Mouse (Mus musculus): ENCODE measurements around the gene Afg3l1.
"Not testable (repeated sequence)": the region's sequence is repeated elsewhere in the genome, so short reads cannot be mapped to it uniquely, and the experiment has no call there.

Gene Afg3l1

DNA sequence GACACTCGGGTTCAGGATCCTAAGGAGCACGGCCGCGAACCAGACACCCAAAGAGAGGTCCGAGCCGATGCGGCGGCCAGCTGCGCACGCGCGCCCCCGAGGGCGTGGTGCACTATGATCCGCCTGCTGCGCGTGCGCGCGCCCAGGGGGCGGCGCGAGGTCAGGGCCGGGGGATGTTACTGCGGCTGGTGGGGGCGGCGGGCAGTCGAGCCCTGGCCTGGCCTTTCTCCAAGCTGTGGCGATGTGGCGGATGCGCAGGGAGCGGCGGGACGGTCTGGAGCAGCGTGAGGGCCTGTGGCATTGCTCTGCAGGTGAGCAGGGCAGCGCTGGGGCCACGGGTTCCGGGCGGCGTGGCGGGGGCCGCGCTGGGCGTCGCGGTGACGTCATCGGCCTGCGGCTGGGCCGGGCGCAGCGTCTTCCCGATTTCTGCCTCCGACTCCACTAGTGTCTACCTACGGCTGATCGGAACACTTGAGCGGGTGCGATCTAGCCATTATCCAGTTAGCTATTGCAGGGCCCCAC lies at the start of gene Afg3l1:
TSS of gene Afg3l1 (plus strand) at position 167 of the 522 bp plus-strand sequence.
- peak; percentile 86 for DNase-seq (ENCODE audit: low read depth, low spot score)

DNA sequence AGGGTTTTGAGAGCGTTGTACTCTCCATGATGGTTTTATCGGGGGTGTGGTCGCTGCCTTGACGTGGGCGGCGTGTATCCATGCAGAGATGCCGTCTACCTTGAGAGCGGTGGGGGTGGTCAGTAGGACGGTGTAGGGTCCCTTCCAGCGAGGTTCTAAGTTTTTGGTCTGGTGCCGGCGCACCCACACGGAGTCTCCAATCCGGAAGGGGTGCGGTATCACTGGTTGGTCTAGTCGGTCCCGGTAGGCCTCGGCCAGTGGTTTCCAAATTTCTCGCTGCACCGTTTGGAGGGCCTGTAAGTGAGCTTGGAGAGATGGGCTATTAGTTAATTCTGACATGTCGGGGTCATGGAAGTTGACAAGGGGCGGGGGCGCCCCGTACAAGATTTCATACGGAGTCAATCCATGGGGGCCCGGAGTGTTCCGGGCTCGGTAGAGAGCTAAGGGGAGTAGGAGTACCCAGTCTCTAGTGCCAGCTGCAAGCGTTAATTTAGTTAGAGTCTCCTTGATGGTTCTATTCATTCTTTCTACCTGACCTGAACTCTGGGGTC lies 49.3 kb upstream of the Afg3l1 start:
- peak; percentile 64 for DNase-seq (ENCODE audit: low read depth, low spot score)

DNA sequence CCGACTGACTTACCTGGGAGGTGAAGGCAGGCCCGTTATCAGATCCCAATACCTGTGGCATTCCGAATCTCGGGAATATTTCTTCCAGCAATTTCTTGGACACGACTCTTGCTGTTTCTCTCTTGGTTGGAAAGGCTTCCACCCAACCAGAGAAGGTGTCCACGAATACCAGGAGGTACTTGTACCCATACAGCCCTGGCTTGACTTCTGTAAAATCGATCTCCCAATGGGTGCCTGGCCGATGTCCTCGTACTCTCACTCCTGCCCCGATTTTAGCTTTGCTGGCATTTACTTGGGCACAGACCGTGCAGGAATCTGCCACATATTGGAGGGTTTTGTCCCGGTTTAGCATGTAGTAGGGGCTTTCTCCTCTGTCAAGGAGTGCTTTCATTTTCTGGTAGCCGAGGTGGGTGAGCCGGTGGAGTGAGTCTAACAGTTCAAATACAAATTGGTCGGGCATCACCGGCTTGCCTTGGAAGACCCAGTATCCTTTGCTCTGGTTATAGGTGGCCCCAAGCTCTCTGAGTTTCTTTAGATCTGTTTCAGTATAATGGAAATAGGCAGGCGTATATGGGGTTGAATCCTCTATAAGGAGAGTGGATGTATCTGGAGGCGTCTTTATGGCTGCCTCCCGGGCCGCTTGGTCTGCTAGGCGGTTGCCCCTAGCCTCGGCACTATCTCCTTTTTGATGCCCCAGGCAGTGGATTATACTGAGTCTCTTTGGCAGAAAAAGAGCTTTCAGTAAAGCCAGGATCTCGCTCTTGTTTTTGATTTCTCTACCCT lies 48.6 kb upstream of the Afg3l1 start:
- DNase-seq (ENCODE audit: low read depth, low spot score): peak; percentile 60

DNA sequence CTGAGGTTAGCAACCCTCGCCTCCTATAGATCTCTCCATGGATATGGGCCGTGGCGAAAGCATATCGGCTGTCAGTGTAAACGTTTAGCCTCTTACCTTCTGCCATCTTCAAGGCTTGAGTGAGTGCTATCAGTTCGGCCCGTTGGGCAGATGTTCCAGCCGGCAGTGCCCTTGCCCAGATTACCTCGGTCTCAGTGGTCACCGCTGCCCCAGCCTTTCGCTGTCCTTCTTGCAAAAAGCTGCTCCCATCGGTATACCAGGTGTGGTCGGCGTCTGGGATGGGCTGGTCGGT lies 48.0 kb upstream of the Afg3l1 start:
- DNase-seq (ENCODE audit: low read depth, low spot score): not testable (repeated sequence)

DNA sequence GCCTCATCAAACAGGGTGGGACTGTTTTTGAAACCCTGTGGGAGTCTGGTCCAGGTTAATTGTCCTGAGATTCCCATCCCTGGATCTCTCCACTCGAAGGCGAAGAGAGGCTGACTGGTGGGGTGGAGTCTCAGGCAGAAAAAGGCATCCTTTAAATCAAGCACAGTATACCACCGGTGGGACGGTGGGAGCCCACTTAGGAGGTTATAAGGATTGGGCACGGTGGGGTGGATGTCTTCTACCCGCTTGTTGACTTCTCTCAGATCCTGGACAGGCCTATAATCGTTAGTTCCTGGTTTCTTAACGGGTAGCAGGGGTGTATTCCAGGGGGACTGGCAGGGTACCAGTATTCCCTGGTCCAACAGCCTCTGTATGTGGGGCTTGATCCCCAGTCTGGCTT lies 46.8 kb upstream of the Afg3l1 start:
- DNase-seq (ENCODE audit: low read depth, low spot score): not testable (repeated sequence)

DNA sequence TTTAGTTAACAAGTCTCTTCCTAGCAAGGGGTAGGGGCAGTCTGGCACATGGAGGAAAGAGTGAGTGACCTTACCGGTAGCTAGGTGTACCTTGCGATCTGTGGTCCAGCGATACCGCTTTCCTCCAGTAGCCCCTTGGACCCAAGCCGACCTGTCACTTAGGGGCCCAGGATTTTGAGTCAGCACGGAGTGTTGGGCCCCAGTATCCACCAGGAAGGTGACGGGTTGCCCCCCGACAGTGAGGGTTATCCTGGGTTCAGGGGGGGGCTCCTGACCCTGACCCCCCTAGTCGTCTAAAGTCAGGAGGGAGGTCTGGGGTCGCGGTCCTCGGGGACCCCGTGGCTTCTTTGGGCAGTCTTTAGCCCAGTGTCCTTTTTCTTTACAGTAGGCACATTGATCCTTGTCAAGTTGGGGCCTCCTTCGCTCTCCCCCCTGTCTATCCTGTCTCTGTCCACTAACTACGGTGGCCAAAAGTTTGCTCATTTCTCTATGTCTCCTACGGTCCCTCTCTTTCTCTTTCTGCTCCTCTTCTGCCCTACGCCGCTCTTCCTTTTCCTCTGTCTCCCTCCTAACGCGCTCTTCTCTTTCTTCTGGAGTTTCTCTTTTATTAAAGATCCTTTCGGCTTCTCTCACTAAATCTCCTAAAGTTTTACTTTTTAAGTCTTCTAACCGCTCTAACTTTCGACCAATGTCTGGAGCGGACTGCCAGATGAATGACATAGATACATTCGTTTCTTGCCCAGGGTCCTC lies 45.9 kb upstream of the Afg3l1 start:
- DNase-seq (ENCODE audit: low read depth, low spot score): no peak

DNA sequence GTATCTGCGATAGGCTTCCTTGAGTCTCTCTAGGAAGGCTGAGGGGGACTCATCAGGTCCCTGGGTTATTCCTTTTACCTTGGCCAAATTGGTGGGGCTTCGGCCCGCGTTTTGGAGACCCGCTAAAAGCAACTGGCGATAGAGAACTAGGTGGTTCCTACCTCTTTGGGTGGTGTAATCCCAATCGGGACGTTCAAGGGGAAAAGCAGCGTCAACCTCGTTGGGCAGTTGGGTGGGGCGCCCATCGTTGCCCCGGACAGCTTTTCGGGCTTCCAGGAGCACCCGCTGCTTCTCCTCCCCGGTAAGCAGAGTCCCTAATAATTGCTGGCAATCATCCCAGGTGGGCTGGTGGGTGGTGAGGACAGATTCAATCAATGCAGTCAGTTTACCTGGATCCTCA lies 45.3 kb upstream of the Afg3l1 start:
- peak; percentile 63 for DNase-seq (ENCODE audit: low read depth, low spot score)

DNA sequence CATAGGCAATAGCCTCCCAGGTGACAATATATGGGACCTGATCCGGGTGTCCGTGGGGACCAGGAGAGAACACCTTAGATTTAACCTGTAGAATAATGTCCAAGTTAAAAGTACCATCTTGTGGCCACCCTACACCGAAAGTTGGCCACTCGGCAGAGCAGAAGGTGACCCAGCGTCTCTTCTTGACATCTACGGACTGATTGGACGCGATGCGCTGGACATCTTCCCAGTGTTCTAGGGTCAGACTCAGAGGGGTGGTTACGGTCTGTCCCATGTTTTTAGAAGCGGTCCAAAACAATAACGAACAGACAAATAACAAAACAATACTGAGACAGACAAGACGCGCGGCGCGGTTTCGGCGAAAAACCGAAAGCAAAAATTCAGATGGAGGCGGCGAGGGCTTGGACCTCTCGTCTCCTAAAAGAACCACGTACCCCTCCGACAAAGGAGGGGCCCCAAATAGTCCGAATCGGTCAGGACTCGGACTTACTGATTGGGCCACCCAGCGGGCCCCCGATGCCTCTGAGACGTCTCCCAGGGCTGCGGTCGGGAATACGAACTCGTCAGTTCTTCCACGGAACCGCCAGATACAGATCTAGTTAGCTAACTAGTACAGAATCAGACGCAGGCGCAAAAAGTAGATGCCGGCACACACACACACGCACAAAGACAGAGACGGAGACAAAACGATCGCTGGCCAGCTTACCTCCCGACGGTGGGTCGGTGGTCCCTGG lies 44.3 kb upstream of the Afg3l1 start:
- peak; percentile 58 for DNase-seq (ENCODE audit: low read depth, low spot score)

DNA sequence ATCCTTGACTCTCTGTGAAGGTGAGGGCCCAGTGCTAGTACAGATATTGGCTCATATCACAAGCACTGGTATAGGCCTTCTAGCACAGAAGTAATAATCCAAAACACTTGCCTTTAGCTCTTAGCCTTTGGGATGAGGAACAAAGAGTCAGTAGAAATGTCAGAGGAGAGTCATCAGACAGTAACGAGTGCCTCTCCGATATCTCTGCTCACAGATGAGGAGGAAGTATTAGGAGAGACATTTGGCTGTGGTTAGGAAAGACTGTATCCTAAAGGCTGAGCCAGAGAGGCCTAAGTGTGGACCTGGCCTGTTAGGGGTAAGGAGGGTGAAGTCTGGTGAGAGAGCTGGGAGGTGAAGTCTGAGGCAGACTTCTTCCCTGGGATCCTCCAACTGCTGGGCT lies 35.9 kb upstream of the Afg3l1 start:
- no peak for DNase-seq (ENCODE audit: low read depth, low spot score)

DNA sequence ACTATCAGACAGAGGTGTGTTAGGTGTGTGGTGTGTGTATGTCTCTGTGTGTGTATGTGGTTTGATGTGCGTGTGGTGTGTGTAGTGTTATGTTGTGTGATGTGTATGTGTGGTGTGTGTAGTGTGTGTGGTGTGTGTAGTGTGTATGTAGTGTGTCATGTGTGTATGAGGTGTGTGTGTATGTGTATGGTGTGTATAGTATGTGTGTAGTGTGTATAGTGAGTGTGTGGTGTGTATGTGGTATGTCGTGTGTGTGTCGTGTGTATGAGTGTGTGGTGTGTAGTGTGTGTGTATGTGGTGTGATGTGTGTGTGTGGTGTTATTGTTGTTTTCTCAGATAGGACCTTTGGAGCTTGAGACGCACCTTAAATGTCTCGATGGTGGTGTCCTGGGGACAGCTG lies 35.4 kb upstream of the Afg3l1 start:
- DNase-seq (ENCODE audit: low read depth, low spot score): no peak

DNA sequence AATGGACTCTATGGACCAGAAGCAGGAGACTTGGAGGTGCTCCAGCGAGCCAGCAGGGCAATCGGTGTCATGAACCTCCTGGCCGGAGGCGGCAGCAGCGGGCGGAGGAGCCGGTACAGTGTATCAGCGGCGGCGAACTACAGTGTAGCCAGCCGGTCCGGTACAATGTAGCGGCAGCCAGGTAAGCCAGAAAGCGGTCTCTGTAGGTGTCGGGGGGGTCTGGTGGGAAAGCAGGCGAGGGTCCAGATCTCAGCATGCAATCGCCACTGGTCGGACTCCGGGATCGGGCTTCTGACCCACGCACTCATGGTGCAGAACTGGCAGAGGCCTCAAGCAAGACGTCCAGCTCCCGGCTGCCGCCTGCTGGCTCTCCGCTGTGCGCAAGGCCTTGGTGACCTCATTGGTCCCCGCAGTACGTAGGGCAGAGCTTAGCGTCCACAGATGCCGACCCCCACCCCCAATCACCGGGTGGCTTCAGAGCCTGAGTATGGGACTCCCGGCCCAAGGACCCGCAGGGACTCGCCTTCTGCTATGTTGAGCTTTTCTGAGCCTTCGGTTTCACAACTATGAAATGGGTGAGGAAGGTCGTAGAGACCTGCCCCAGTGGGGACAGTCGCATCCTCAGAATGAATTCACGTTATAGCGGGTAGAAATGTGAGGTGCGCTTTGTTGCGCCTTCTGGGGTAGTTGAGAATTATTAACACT lies 34.7 kb upstream of the Afg3l1 start:
- DNase-seq (ENCODE audit: low read depth, low spot score): peak; percentile 91

DNA sequence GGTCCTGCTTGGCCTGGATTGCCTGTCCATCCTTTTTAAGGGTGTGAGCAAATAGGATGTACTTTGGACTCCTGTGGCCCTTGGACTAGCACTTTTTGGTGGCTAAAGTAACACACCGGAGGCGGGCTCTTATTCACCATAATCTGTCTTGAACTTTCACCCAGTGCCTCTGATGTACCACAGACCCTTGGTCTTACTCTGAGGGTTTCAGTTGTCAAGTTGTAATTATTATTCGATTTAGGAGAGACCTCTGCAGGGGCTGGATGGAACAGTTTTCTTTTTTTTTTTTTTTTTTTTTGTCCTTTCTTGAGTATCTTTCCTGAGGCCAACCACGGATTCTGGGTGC lies 34.2 kb upstream of the Afg3l1 start:
- no peak for DNase-seq (ENCODE audit: low read depth, low spot score)

DNA sequence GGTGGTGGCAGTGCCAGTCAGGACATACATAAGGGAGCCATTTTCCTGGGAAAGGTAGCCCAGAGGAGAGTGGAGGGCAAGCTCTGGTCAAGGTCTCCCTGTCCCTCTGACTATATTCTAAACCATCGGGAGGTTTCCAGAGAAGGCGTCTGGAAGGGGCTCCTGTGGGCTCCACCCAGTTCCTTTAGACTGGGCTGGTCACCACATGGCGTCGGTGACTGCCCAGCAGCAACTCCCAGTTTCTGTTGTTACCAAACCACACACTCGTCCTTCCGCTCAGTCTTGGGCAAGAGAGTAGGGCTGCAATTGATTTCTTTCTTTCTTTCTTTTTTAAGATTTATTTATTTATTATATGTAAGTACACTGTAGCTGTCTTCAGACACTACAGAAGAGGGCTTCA lies 33.6 kb upstream of the Afg3l1 start:
- DNase-seq (ENCODE audit: low read depth, low spot score): no peak

DNA sequence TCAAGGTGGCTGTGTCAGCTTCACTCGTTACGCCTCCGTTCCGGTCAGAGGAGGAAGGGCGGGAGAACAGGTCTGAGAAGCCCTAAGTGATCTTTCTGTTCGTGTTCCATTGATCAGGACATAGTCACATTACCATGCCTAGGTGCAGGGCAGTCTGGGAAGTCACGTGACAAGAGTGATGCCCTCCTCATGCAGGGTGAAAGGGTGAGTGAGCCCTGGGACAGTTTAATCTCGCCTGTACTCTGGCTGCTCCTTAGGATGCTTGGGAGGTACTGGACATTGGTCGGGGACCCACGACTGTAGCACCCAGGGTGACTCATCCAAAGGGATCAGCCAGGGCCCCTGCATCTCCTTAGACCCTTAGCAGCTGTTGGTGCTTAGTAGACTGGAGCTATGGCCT lies 31.7 kb upstream of the Afg3l1 start:
- peak; percentile 44 for DNase-seq (ENCODE audit: low read depth, low spot score)

DNA sequence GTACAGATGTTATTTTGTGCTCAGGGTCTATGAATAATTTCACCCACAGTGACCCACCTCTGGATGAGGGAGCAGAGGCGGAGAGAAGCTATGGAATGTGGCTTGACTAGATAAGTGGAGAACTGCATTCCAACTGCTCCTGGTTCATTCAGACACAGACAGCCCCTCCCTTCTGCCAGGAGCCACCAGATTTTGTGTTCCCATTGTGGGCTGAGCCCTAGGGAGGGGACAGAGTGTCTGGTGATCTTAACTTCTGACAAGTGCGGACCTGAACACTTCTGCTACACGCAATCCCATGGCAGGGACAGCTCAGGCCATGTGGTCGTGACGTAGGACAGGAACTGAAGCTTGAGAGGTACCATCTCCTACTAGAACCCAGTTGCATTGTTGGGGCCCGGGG lies 30.9 kb upstream of the Afg3l1 start:
- DNase-seq (ENCODE audit: low read depth, low spot score): peak; percentile 95

DNA sequence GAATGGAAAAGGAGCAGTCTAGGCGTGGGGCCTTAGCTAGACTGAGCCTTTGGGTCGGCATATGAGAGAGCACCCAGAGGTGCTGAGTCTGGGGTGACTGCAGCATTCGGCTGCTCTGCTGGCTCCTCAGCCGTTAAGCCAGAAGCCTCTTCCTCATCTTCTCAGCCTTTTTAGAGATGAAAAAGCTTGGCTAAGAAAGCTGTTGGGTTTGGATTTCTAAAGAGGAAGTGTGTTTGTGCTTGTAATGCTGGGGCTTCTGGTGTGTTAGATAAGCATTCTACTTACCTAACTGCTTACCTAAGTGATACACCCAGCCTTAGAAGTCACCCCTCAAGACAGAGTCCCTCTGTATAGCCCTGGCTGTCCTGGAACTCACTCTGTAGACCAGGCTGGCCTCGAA lies 26.9 kb upstream of the Afg3l1 start:
- no peak for DNase-seq (ENCODE audit: low read depth, low spot score)

DNA sequence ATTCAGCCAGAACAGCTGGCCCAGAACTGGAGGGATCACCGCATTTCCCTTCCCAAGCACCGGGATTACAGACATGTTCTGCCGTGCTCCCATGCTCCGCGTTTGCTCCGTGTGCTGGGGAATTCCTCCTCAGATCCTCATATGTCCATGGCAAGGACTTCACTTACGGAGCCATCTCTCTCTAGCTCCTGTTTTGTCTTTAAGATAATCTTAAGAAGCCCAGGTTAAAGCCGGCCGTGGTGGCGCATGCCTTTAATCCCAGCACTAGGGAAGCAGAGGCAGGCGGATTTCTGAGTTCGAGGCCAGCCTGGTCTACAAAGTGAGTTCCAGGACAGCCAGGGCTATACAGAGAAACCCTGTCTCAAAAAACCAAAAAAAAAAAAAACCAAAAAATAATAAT lies 26.0 kb upstream of the Afg3l1 start:
- not testable (repeated sequence) for DNase-seq (ENCODE audit: low read depth, low spot score)

DNA sequence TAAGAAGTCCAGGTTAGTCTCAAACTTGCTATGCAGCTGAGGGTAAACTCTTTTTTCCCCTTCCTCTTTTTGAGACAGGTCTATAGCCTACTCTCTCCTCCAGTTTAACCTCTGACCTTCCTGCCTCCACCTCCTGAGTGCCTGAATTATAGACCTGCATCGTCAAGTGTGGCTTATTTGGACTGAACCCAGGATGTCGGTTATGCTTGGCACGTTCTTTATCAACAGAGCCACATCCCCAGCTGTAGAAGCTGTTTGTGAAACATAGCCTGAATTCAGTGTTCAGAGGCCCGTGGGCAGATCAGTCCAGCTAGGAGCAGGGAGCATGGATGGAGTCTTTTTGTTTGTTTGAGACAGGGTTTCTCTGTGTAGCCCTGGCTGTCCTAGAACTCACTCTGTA lies 25.6 kb upstream of the Afg3l1 start:
- DNase-seq (ENCODE audit: low read depth, low spot score): no peak

DNA sequence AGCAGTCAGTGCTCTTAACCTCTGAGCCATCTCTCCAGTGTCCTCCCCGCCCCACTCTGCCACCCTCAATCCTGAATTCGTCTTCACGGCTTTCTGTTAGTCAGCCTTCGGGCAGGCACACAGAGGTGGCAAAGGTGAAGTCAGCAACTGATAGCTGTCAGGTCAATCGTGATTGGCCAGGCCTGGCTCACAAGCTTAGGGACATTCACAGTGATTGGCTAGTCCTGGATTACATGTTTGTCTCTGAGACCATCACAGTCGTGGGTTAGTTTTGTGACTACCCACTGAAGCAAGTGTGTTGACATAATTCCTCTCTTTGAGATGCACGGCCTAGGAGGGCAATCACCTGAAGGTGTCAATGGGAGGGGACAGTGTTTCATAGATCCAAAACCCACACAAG lies 24.4 kb upstream of the Afg3l1 start:
- DNase-seq (ENCODE audit: low read depth, low spot score): peak; percentile 65

DNA sequence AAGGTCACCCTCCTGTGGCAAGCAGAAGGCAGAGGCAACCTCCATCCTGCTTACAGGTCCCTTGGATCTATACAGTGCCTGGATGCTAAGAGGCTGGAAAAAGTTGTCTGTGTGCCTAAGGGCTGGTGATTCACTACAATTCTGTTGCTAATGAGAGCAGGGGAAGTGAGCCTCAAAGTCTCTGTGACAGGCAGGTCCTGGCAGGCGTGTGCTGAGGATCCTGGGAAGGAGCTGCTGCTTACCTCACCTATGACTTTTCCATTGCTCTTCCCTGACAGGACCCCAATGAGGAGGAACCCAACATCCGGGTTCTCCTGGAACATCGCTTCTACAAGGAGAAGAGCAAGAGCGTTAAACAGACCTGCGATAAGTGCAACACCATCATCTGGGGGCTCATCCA lies 23.8 kb upstream of the Afg3l1 start:
- DNase-seq (ENCODE audit: low read depth, low spot score): peak; percentile 99

DNA sequence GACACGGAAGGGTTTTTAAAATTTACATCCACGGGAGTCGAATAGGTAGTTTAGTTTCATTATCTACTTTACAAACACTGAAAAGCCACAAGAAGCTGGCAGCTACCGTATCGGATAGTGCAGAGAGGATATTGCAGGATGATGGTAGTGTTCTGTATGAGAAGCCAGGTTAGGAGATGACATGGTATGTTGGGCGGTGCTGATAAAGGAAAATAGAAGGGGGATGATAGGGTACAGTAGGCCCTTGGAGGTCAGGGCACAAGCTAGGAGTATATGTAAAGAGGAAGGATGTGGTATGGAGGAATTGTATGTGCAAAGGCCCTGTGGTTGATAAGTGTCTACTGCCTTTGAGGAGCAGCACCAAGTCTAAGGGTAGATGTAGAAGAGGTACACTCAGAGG lies 23.1 kb upstream of the Afg3l1 start:
- DNase-seq (ENCODE audit: low read depth, low spot score): no peak

DNA sequence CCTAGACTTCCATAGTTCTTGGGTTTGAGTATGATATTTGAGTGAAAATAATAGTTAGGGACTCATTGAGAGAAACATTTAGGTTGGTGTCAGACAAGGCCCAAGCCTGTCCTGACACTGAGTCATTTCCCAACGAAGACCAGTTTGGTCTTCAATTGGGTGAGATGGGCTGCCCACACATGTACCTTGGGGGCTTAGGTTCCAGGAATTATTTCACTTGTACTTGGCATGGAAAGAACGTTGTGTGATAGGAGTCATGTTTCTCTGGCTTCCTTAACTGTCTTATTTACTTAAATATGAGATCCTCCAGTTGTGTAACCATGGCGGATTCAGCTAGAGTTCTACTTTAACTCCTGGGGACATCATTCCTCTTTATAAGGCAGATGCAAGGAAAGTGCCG lies 14.1 kb upstream of the Afg3l1 start:
- DNase-seq (ENCODE audit: low read depth, low spot score): no peak
